Mouse (Mus musculus) left cerebral cortex, adult 11 months (tissue): ENCODE data around the gene Slc25a3.

Experiments used
- DNase-seq: peaks from one replicate; pipeline ENCODE4 v3.0.0; 2022; ENCODE audit warnings: low spot score

The Slc25a3 gene

GRCm38 (mm10) chr10:91092812-91093211, 31.0 kb downstream of the Slc25a3 start:
- no peak for DNase-seq

GRCm38 (mm10) chr10:91083393-91083927, 40.4 kb downstream of the Slc25a3 start:
- no peak for DNase-seq

- peak; percentile 99 for DNase-seq
Measured at GRCm38 (mm10) chr10:91082550-91083392, 41.1 kb downstream of the Slc25a3 start, which contains the start of the genes Apaf1 and Ikbip. Gene Apaf1, minus strand, starts transcription at chr10:91082770. Gene Ikbip, plus strand, starts transcription at chr10:91082940.

- DNase-seq: no peak
Measured at GRCm38 (mm10) chr10:91081959-91082507, 41.8 kb downstream of the Slc25a3 start.

GRCm38 (mm10) chr10:91080540-91080939, 43.3 kb downstream of the Slc25a3 start:
- no peak for DNase-seq

- DNase-seq: no peak
Measured at GRCm38 (mm10) chr10:91076667-91077066, 47.2 kb downstream of the Slc25a3 start.

- no peak for DNase-seq
Measured at GRCm38 (mm10) chr10:91073345-91073744, 50.5 kb downstream of the Slc25a3 start.

GRCm38 (mm10) chr10:91071768-91072167, 52.1 kb downstream of the Slc25a3 start:
- no peak for DNase-seq
